Mouse (Mus musculus): ENCODE data around the gene Gm49601.

- TF ChIP-seq CTCF (IDR thresholded peaks at IDR 0.05; ENCODE audit: borderline replicate concordance, insufficient read depth, low read length), result no peak
- no peak for TF ChIP-seq POLR2A (IDR thresholded peaks at IDR 0.05; ENCODE audit: low read depth, low read length)
Measured at GRCm38 (mm10) chr16:18596255-18596654, 30.0 kb downstream of the Gm49601 start.
